Mouse (Mus musculus): ENCODE data around the gene Rpusd1.

GRCm38 (mm10) chr17:25696263-25696662 is 31.2 kb upstream of the Rpusd1 start:
- TF ChIP-seq POLR2A (IDR thresholded peaks at IDR 0.05; ENCODE audit: borderline replicate concordance, low read depth, low read length) (no peak), CTCF (IDR thresholded peaks at IDR 0.05; ENCODE audit: low read depth, low read length) (no peak)

All from bone marrow macrophage, adult 2 months (primary cell).